Mouse (Mus musculus) cerebellum, adult 2 months (tissue): ENCODE measurements around the gene Prkag2.

Experiments used
- CTCF ChIP-seq: fragments of 200-500 bp; IDR thresholded peaks from 2 replicates; pipeline ENCODE4 v1.5.1; 2011; ENCODE audit warnings: low read depth, mild to moderate bottlenecking, control low read depth, low read length, moderate library complexity, borderline replicate concordance; ENCODE audit not compliant: insufficient read depth
- POLR2A ChIP-seq: fragments of 200-500 bp; IDR thresholded peaks from 2 replicates; pipeline ENCODE4 v1.6.1; 2011; ENCODE audit warnings: low read length, control low read depth, borderline replicate concordance; ENCODE audit not compliant: insufficient read depth

- TF ChIP-seq POLR2A, result peak; percentile 43; the same call in 1 of the 2 replicates
- peak; percentile 25; the same call in 1 of the 2 replicates for TF ChIP-seq CTCF
Measured at GRCm38 (mm10) chr5:24986956-24987355, 113.5 kb downstream of the Prkag2 start.
